Mouse (Mus musculus) brain, adult 2 months (tissue): ENCODE data around the gene Vmn1r177.
"Not testable (repeated sequence)": the region's sequence is repeated elsewhere in the genome, so short reads cannot be mapped to it uniquely, and the experiment has no call there.

Experiments used
- DNase-seq: peaks from one replicate; pipeline ENCODE4 v3.0.0; 2011; ENCODE audit warnings: low read depth, low spot score

Vmn1r177 gene

GRCm38 (mm10) chr7:23866349-23866748, at the start of gene Vmn1r177:
Gene Vmn1r177, minus strand, starts transcription at chr7:23866449.
- DNase-seq, result not testable (repeated sequence)

- DNase-seq, result no peak
These were observed 25.5 kb upstream of the Vmn1r177 start, which contains the start of gene Vmn1r178 for GRCm38 (mm10) chr7:23891709-23892108. Gene Vmn1r178, plus strand, starts transcription at chr7:23892009.

- not testable (repeated sequence) for DNase-seq
These were observed 10.7 kb upstream of the Vmn1r177 start for GRCm38 (mm10) chr7:23876918-23877317.

DNA sequence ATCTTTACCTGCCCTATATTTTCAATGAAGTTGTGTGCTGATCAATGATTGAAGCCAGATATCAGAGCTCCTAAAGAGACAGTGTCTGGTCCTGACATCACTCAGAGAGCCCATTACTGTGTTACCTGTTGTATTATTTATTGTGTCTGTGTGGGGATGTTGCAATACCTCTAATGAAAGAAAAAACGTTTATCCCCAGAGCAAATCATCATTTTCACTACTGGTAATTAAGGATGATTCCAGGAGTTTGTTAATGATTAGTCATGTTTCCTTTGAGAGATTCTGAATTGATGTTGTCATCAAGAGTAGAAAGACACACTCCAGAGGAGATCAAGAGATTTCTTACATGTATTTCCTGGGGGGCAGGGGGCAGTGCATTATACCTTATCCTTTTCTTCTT, 29.0 kb downstream of the Vmn1r177 start, which contains the start of gene Vmn1r176:
Vmn1r176 (minus strand) TSS at position 101 of the 400 bp plus-strand sequence.
- not testable (repeated sequence) for DNase-seq
